Mouse (Mus musculus) fibroblast of lung, adult 2 months (primary cell): ENCODE data around the gene Gng11.

Experiments
- DNase-seq: peaks from one replicate; pipeline ENCODE4 v3.0.0-alpha.2; 2011; ENCODE audit warnings: low read depth

The Gng11 gene

GRCm38 (mm10) chr6:4003890-4004306, at the start of gene Gng11:
Gng11 (plus strand) TSS chr6:4003904.
- peak; percentile 35 for DNase-seq

DNA sequence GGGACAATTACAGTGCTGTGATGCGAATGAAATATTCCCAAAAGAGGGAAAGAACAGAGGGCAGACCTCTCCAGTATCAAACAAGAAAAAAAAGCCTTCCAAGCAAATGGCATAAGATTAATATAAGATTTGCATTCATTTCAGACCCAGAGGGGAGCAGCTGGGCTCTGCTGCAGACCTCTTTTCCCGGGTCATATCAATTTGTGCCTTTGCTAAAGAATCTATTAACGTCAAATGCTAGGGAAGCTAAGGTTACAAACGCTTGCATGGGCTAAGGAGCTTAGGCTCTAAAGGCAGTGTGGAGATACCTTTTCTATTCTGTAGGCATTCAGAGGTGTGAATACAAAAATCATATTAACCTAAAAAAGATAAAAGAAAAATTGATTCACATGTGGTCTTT, 48.7 kb upstream of the Gng11 start:
- no peak for DNase-seq

DNA sequence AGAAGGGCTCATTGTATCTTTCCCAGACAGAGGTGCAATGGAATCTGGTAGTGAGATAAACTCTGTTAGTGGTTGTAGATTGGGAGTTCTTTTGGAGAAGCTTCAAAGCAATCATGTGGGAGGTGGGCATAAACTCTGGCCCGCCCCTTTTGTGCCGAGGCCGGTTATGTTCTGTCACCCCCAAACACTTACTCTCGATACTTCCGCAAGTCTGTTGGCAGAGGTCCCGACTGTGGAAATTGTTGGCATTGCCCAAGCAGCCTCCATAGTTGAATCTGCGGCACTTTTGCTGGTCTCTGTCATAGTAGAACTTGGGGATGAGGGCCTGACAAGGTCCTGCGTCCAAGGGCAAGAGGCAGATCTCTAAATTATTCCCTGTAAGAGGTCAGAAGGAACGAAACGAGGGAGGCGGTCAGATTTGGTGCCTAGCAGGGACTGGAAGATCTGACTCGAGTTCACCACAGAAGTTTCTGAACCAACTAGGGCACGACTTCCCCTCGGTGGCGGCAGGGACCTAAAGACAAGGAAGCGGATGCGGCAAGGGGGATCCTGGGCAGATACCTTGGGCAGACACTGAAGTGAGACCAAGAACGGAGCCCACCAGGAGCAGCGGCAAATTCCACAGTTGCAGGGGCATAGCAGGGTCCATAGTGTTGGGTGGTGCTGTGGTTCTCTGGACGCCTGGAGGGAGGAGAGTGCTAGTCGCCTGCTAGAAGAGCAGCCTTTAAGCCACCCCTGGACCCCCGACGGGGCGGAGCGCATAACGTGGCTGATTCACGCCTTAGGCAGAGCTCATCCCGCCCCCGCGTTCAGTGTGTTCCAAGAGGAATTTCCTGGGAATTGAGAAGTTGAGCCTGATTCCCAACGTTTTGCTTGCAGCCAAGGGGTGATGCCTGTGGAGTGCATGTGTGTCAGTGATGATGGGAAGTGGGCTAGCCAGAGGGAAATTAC, 35.8 kb upstream of the Gng11 start:
- no peak for DNase-seq

GRCm38 (mm10) chr6:3973679-3974078, 30.0 kb upstream of the Gng11 start:
- DNase-seq, result no peak

- no peak for DNase-seq
These were observed 20.9 kb upstream of the Gng11 start for GRCm38 (mm10) chr6:3982661-3983284.

- DNase-seq, result no peak
These were observed 15.0 kb upstream of the Gng11 start, which contains the start of gene Tfpi2 for GRCm38 (mm10) chr6:3988750-3989149. Tfpi2 (minus strand) TSS chr6:3988919.

GRCm38 (mm10) chr6:3993492-3993891, 10.2 kb upstream of the Gng11 start, which contains the start of gene Gngt1:
Gngt1 (plus strand) TSS chr6:3993792.
- DNase-seq, result no peak

GRCm38 (mm10) chr6:3998089-3998488, 5.6 kb upstream of the Gng11 start:
- DNase-seq, result no peak

GRCm38 (mm10) chr6:3999296-3999695, 4.4 kb upstream of the Gng11 start:
- DNase-seq, result no peak

GRCm38 (mm10) chr6:4000716-4001115, 3.0 kb upstream of the Gng11 start:
- DNase-seq, result no peak

DNA sequence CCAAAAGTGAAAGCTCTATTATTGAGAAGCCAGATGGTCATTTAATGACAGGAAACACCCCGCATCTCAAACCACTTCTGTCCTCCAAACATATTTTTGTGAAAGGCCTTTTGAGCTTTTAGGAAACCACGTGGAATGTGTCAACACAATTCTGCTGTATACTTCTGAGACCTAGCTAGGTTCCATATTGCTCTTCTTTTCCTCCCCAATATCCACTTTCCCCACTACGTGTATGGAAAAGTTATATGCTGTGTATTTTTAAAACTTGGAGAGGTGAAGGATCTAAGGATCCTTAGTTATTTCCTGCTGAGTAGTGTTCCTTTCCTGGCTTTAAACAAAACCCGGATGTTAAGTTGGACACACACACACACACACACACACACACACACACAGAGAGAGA, 259 bp upstream of the Gng11 start:
- no peak for DNase-seq

DNA sequence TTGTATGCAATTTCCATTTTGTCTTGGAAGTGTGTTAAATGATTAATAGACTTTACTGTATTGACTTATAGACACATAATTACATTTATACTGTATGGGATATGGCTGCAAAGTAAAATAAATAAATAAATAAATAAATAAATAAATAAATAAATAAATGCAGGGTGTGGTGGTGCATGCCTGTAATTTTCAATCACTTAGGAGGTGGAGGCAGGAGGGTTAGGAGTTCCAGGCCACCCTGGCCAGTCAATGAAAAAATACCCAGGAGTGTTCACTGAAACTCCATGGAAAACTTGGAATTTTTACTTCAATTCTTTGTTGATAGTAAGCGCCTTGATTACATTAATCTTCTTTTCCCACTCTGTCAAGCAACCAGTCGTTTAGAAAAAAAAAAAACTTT, 1.1 kb downstream of the Gng11 start:
- DNase-seq, result no peak

DNA sequence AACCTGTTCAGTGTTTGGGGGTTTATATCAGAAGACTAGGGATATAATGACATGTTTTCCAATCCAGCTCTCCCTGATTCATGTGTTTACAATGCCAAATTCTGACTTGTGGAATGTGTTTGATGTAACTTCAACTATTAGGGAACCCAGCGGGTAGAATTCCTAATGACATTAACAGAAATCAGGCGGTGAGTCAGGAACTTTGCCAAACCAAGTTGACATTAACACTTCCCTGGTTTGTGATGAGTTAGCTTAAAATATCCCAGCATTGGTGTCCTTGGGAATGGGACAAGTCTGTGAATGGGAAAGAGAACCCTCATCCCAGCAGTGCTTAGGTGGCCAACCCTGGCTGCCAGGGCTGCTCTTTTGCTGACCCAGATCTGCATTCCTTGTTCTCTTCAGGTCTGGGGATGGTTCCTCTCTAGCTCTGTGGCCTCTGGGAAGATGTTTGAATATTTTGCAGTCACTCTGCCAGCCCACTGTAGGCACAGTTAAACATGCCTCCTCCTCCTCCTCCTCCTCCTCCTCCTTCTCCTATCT, 4.9 kb downstream of the Gng11 start:
- DNase-seq, result no peak

GRCm38 (mm10) chr6:4009548-4009947, 5.8 kb downstream of the Gng11 start:
- no peak for DNase-seq

GRCm38 (mm10) chr6:4022645-4023044, 18.9 kb downstream of the Gng11 start:
- DNase-seq, result no peak

DNA sequence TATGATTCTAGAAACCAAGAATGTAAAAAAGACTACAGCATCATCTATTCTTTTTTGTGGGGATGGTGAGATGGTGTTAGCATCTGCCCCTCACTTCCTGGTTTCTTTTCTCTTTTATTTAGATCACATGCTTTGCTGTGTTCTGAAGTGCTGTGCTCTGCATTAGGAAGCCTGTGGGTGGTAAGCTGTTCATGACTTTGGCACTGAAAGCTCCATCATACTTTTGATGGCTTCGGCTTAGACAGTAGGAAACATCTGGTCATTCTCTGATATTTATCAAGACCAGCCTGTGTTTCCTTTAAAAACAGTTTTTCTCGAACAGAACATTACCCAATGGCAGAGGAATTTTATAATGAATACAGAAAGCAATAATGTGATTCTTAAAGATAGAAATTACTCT, 22.7 kb downstream of the Gng11 start:
- DNase-seq, result no peak

DNA sequence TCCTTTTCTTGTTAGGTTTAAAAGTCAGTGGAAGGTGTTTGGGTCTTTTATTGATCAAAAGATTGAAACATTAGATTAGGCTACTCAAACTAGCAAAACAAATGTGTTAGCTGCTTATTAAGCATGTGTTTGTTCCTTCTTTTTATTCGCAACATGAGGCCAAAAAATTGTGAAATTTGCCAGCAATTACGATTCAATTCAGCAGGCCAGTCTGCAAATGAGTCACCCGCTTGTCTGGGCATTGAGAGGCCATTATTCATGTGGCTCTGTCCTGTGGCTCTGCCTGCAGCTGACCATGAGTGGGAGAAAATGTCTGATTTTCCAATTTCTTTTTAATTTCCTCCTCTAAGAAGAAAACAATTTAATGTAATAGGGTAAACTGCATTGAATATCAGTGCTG, 27.3 kb downstream of the Gng11 start:
- peak; percentile 40 for DNase-seq

DNA sequence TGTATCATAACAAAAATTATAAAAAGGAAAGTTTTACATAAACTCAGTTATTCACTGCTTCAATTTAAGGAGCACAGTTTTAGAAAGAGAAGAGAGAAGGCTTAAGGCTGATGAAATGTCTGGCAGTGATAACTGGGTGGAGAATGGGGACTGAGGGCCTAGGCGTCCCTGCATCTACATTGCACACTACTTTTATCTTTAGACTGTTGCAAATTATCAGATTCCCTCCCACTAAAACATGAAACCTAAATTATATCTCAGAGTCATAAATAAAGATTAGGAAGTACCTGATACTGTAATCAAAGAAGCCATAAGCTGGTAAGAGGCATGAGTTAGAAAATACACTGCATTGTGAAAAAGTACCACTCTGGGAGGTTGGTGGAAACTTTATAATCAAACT, 38.1 kb downstream of the Gng11 start:
- no peak for DNase-seq

DNA sequence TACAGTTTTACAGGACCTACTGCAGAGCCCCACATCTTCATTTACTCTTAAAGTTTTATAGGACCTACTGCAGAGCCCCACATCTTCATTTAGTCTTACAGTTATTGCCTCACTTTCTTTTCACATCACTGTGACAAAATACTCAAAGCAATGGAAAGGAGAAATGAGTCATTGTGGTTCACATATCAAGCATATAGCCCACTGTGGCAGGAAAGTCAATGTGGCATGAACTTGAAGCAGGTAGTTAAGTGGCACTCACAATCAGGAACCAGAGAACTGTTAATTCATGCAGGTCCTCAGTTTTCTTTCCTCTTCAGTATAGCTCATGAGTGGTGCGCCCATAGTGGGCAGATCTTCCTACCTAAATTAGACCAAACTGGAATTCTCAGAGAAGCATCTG, 43.5 kb downstream of the Gng11 start:
- DNase-seq, result no peak

DNA sequence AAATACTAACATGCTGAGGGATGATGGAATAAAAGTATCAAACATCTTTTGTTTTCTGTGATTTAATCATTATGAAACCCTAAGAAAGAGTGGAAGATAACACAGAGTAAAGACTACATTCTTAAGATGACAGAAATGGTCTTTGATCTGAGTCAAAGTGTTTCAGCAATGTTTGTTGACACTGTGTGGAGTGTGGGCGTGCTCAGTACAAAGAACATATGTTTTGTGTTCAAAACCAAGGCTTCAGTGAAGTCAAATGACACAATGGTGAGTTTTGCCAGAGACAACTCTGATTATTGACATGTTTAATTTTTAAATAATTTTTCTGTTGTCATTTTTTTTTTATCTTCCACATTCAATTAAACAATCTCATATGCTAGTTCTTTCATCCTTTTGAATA, 49.1 kb downstream of the Gng11 start:
- DNase-seq, result no peak

GRCm38 (mm10) chr6:4054387-4054786, 50.7 kb downstream of the Gng11 start:
- DNase-seq, result no peak
